Mouse (Mus musculus) MEL (cell line): ENCODE results near the gene Ppargc1a. TPM values are rescaled to one million over a fixed set of nuclear protein-coding genes. Genes with fewer than 3 reads are reported as not detected.

Experiments
- DNase-seq: peaks from one replicate; pipeline ENCODE4 v3.0.0; 2011; ENCODE audit warnings: low read depth, low spot score
- H3K27ac ChIP-seq: 2 replicates; pipeline ENCODE4 v1.5.1; 2012; ENCODE audit warnings: low read depth, mild to moderate bottlenecking, control low read depth, low read length, moderate library complexity; ENCODE audit not compliant: control insufficient read depth
- H3K27me3 ChIP-seq, 2 experiments: fragments of 150-350 bp in 1 of 2; sonication (generic) in 1 of 2; 2 replicates each; pipeline ENCODE4 v1.6.1; 2012; ENCODE audit warnings: low read length in 2 of 2, mild to moderate bottlenecking in 2 of 2, improper control_type of control experiment in 1 of 2, moderate library complexity in 1 of 2; ENCODE audit not compliant: insufficient read depth in 2 of 2, control insufficient read depth in 1 of 2
- H3K36me3 ChIP-seq, 2 experiments: 2 replicates each; pipeline ENCODE4 v1.6.1; 2012 to 2014; ENCODE audit warnings: low read length in 2 of 2, improper control_type of control experiment in 1 of 2, inconsistent platforms in 1 of 2, mild to moderate bottlenecking in 1 of 2; ENCODE audit not compliant: insufficient read depth in 2 of 2, control insufficient read depth in 1 of 2
- H3K4me1 ChIP-seq, 2 experiments: fragments of 150-350 bp in 1 of 2; sonication (generic) in 1 of 2; 2 replicates each; pipeline ENCODE4 v1.6.1; 2012; ENCODE audit warnings: low read length in 2 of 2, improper control_type of control experiment in 1 of 2, mild to moderate bottlenecking in 1 of 2; ENCODE audit not compliant: insufficient read depth in 2 of 2, control insufficient read depth in 1 of 2
- H3K4me3 ChIP-seq, 2 experiments: fragments of 150-350 bp in 1 of 2; sonication (generic) in 1 of 2; 2 replicates each; pipeline ENCODE4 v1.5.1; 2012; ENCODE audit warnings: low read depth in 2 of 2, low read length in 2 of 2, mild to moderate bottlenecking in 2 of 2, moderate library complexity in 2 of 2, control low read depth in 1 of 2, improper control_type of control experiment in 1 of 2; ENCODE audit not compliant: control insufficient read depth in 1 of 2, insufficient read depth in 1 of 2
- H3K79me2 ChIP-seq: 2 replicates; pipeline ENCODE4 v1.6.1; 2012; ENCODE audit warnings: mild to moderate bottlenecking, low read length, moderate library complexity; ENCODE audit not compliant: control insufficient read depth, poor library complexity, insufficient read depth
- H3K9ac ChIP-seq: 2 replicates; pipeline ENCODE4 v1.6.1; 2012; ENCODE audit warnings: low read depth, mild to moderate bottlenecking, control low read depth, low read length, moderate library complexity; ENCODE audit not compliant: control insufficient read depth, poor library complexity, severe bottlenecking
- H3K9me3 ChIP-seq: fragments of 150-350 bp; sonication (generic); replicated peaks from 2 replicates; pipeline ENCODE4 v1.6.1; 2012; ENCODE audit warnings: mild to moderate bottlenecking, low read length, improper control_type of control experiment, moderate library complexity; ENCODE audit not compliant: insufficient read depth
- BHLHE40 ChIP-seq: IDR thresholded peaks from 2 replicates; pipeline ENCODE4 v1.6.1; 2012; ENCODE audit warnings: low read depth, mild to moderate bottlenecking, inconsistent platforms, low read length, improper control_type of control experiment, borderline replicate concordance
- CHD2 ChIP-seq: IDR thresholded peaks from 2 replicates; pipeline ENCODE4 v1.6.1; 2011; ENCODE audit warnings: low read length, improper control_type of control experiment
- E2F4 ChIP-seq: IDR thresholded peaks from 2 replicates; pipeline ENCODE4 v1.6.1; 2011; ENCODE audit warnings: low read depth, low read length, improper control_type of control experiment, borderline replicate concordance
- ELF1 ChIP-seq: IDR thresholded peaks from 2 replicates; pipeline ENCODE4 v1.6.1; 2014; ENCODE audit warnings: low read depth, mild to moderate bottlenecking, inconsistent platforms, low read length, improper control_type of control experiment, moderate library complexity
- EP300 ChIP-seq, 2 experiments: IDR thresholded peaks; 2 replicates each; pipeline ENCODE4 v1.6.1; 2011; ENCODE audit warnings: improper control_type of control experiment in 2 of 2, low read length in 2 of 2, low read depth in 1 of 2, mild to moderate bottlenecking in 1 of 2
- ETS1 ChIP-seq: IDR thresholded peaks from 2 replicates; pipeline ENCODE4 v1.6.1; 2012; ENCODE audit warnings: low read depth, mild to moderate bottlenecking, inconsistent platforms, low read length, improper control_type of control experiment, moderate library complexity
- GABPA ChIP-seq: IDR thresholded peaks from 2 replicates; pipeline ENCODE4 v1.6.1; 2012; ENCODE audit warnings: low read depth, mild to moderate bottlenecking, inconsistent platforms, low read length, improper control_type of control experiment, moderate library complexity
- GATA1 ChIP-seq: IDR thresholded peaks from 2 replicates; pipeline ENCODE4 v1.6.1; 2011; ENCODE audit warnings: low read depth, low read length, improper control_type of control experiment
- HCFC1 ChIP-seq: IDR thresholded peaks from 2 replicates; pipeline ENCODE4 v1.6.1; 2012; ENCODE audit warnings: low read depth, mild to moderate bottlenecking, inconsistent platforms, low read length, improper control_type of control experiment, moderate library complexity
- KAT2A ChIP-seq: conservative IDR thresholded peaks from 2 replicates; pipeline ENCODE4 v1.6.1; 2012; ENCODE audit warnings: low read depth, low read length, improper control_type of control experiment, inconsistent platforms
- MAFK ChIP-seq: IDR thresholded peaks from 2 replicates; pipeline ENCODE4 v1.6.1; 2011; ENCODE audit warnings: low read depth, mild to moderate bottlenecking, low read length, improper control_type of control experiment, borderline replicate concordance
- MAX ChIP-seq: IDR thresholded peaks from 2 replicates; pipeline ENCODE4 v1.6.1; 2011; ENCODE audit warnings: low read length, improper control_type of control experiment
- MAZ ChIP-seq: IDR thresholded peaks from 2 replicates; pipeline ENCODE4 v1.6.1; 2012; ENCODE audit warnings: low read depth, mild to moderate bottlenecking, inconsistent platforms, low read length, improper control_type of control experiment
- MYB ChIP-seq: IDR thresholded peaks from 2 replicates; pipeline ENCODE4 v1.6.1; 2011; ENCODE audit warnings: mild to moderate bottlenecking, low read depth, low read length, improper control_type of control experiment
- MYC ChIP-seq: IDR thresholded peaks from 2 replicates; pipeline ENCODE4 v1.6.1; 2011; ENCODE audit warnings: low read depth, mild to moderate bottlenecking, low read length, improper control_type of control experiment, moderate library complexity
- NELFE ChIP-seq: IDR thresholded peaks from 2 replicates; pipeline ENCODE4 v1.6.1; 2011; ENCODE audit warnings: low read depth, low read length, improper control_type of control experiment
- POLR2AphosphoS5 ChIP-seq: IDR thresholded peaks from 2 replicates; pipeline ENCODE4 v1.6.1; 2012; ENCODE audit warnings: low read depth, borderline replicate concordance, mild to moderate bottlenecking, inconsistent platforms, low read length, moderate library complexity, mixed read lengths
- RAD21 ChIP-seq: IDR thresholded peaks from 2 replicates; pipeline ENCODE4 v1.6.1; 2011; ENCODE audit warnings: mild to moderate bottlenecking, low read depth, low read length, improper control_type of control experiment
- SIN3A ChIP-seq: IDR thresholded peaks from 2 replicates; pipeline ENCODE4 v1.6.1; 2012; ENCODE audit warnings: low read length, improper control_type of control experiment, inconsistent platforms
- SMC3 ChIP-seq: IDR thresholded peaks from 2 replicates; pipeline ENCODE4 v1.6.1; 2011; ENCODE audit warnings: low read depth, low read length, improper control_type of control experiment
- TAL1 ChIP-seq: IDR thresholded peaks from 2 replicates; pipeline ENCODE4 v1.6.1; 2012; ENCODE audit warnings: mild to moderate bottlenecking, inconsistent platforms, low read length, moderate library complexity, mixed read lengths
- TCF12 ChIP-seq: IDR thresholded peaks from 2 replicates; pipeline ENCODE4 v1.6.1; 2014; ENCODE audit warnings: low read depth, mild to moderate bottlenecking, inconsistent platforms, low read length, improper control_type of control experiment, moderate library complexity
- UBTF ChIP-seq: IDR thresholded peaks from 2 replicates; pipeline ENCODE4 v1.6.1; 2012; ENCODE audit warnings: low read depth, mild to moderate bottlenecking, inconsistent platforms, low read length, improper control_type of control experiment, moderate library complexity, borderline replicate concordance; ENCODE audit not compliant: insufficient read depth
- ZC3H11A ChIP-seq: IDR thresholded peaks from 2 replicates; pipeline ENCODE4 v1.6.1; 2012; ENCODE audit warnings: low read depth, mild to moderate bottlenecking, inconsistent platforms, low read length, improper control_type of control experiment
- ZKSCAN1 ChIP-seq: IDR thresholded peaks from 2 replicates; pipeline ENCODE4 v1.6.1; 2012; ENCODE audit warnings: low read depth, mild to moderate bottlenecking, inconsistent platforms, low read length, improper control_type of control experiment, moderate library complexity
- ZMIZ1 ChIP-seq: IDR thresholded peaks from 2 replicates; pipeline ENCODE4 v1.6.1; 2012; ENCODE audit warnings: low read depth, mild to moderate bottlenecking, inconsistent platforms, low read length, improper control_type of control experiment, moderate library complexity
- ZNF384 ChIP-seq: IDR thresholded peaks from 2 replicates; pipeline ENCODE4 v1.6.1; 2012; ENCODE audit warnings: low read depth, mild to moderate bottlenecking, inconsistent platforms, low read length, improper control_type of control experiment
- polyA plus RNA-seq, 2 experiments: library from polyadenylated mRNA; stranded (reverse) in 1 of 2; unstranded in 1 of 2; fragments of >175 nt in 1 of 2; fragments of >200 nt in 1 of 2; gene quantifications; 2 replicates each; pipeline versions ENCODE4 v1.2.1 to v1.2.4; 2012; ENCODE audit warnings: low replicate concordance in 2 of 2, low read depth in 1 of 2; ENCODE audit not compliant: insufficient read length in 2 of 2, insufficient read depth in 1 of 2, missing spikeins in 1 of 2
- total RNA-seq: library from RNA; depleted of rRNA; stranded (reverse); fragments of 300-350 nt; gene quantifications from 2 replicates; pipeline ENCODE4 v1.2.3, GENCODE M21; 2012

The Ppargc1a gene
- total and polyA plus RNA-seq, 3 experiments = 0.04 to 0.06 TPM; not detected in 1

DNA sequence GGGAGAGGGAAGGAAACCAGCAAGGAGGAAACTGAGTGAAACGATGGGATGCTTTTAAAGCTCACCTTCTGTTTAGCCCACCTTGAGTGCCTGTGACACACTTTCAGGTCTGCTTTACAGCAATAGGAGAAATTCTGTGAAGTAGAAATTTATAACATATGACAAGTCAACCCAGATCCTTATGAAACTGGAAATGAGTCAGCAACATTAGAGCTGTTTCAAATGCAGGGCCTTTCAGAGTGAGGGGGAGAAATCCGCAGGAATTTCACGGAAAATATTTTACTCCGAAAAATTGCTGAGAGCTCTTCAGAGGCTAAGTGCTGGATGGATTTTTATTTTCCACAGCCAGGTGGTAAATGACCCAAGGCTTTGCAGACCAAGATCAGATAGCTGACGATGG, 133.6 kb downstream of the Ppargc1a start:
- TF ChIP-seq HCFC1 = no peak
- TF ChIP-seq MAZ = no peak
- no peak for TF ChIP-seq RAD21
- no peak for TF ChIP-seq ZMIZ1
- no peak for TF ChIP-seq MAX
- no peak for TF ChIP-seq EP300 (IDR thresholded peaks at IDR 0.05; ENCODE audit: low read depth in 1 of 2, low read length in 2 of 2)
- TF ChIP-seq ZNF384 = no peak
- TF ChIP-seq ZKSCAN1 = no peak
- no peak for TF ChIP-seq MYC
- no peak for TF ChIP-seq CHD2
- no peak for TF ChIP-seq UBTF
- TF ChIP-seq ZC3H11A = no peak
- TF ChIP-seq MYB = no peak
- TF ChIP-seq GATA1 = no peak
- TF ChIP-seq ETS1 = no peak
- no peak for TF ChIP-seq NELFE
- no peak for TF ChIP-seq GABPA

DNA sequence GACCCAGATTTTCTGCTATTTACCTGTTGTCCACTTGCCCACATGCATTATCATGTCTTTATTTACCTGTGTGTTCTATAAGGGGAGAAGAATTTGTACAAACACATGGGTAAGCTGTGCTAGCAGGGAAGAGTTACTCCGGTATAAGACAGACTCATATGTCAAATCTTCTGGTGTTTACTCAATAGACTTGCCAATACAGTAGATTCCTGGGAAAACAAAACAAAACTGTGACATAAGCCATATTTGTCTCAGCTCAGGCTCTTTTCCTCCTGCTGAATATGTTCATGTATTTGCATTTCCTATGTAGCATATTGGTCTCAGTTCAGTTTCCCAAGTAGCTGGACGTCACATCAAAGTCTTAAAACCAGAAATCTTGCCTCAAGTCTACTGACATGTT, 135.0 kb downstream of the Ppargc1a start:
- H3K36me3 ChIP-seq = no peaks in the 10 kb centered on the region
- no peaks in the 10 kb centered on the region for H3K9me3 ChIP-seq
- H3K9ac ChIP-seq = no peak overlapping the region
- DNase-seq = no peak
- no peak overlapping the region for H3K4me3 ChIP-seq
- TF ChIP-seq HCFC1 (no peak), SIN3A (no peak), KAT2A (no peak), POLR2AphosphoS5 (no peak), ELF1 (no peak), UBTF (no peak), ZMIZ1 (no peak), E2F4 (no peak), SMC3 (no peak), BHLHE40 (no peak), TAL1 (no peak), MAX (no peak), MAFK (no peak), EP300 (IDR thresholded peaks at IDR 0.05; ENCODE audit: low read depth in 1 of 2, low read length in 2 of 2) (no peak), TCF12 (no peak)
- no peaks in the 10 kb centered on the region for H3K4me1 ChIP-seq
- no peaks in the 10 kb centered on the region for H3K79me2 ChIP-seq
- H3K27me3 ChIP-seq = no peaks in the 10 kb centered on the region
- no peak overlapping the region for H3K27ac ChIP-seq

More for the DNA sequence above, 133.6 kb downstream of the Ppargc1a start:
- H3K79me2 ChIP-seq = no peaks in the 10 kb centered on the region
- H3K4me1 ChIP-seq = no peaks in the 10 kb centered on the region
- H3K9ac ChIP-seq = no peak overlapping the region
- no peak overlapping the region for H3K4me3 ChIP-seq
- no peaks in the 10 kb centered on the region for H3K36me3 ChIP-seq
- no peaks in the 10 kb centered on the region for H3K27me3 ChIP-seq
- no peaks in the 10 kb centered on the region for H3K9me3 ChIP-seq
- DNase-seq = no peak
- no peak overlapping the region for H3K27ac ChIP-seq
